Mouse (Mus musculus) embryonic fibroblast, embryonic 13.5 days (primary cell): ENCODE measurements around the gene Mitd1.

Source experiments
- CTCF ChIP-seq: IDR thresholded peaks from 2 replicates; pipeline ENCODE4 v1.5.1; 2011; ENCODE audit warnings: mild to moderate bottlenecking, control low read depth, low read length, moderate library complexity, borderline replicate concordance; ENCODE audit not compliant: insufficient read depth
- POLR2A ChIP-seq: IDR thresholded peaks from 2 replicates; pipeline ENCODE4 v1.6.1; 2011; ENCODE audit warnings: low read depth, mild to moderate bottlenecking, control low read depth, low read length, moderate library complexity

DNA sequence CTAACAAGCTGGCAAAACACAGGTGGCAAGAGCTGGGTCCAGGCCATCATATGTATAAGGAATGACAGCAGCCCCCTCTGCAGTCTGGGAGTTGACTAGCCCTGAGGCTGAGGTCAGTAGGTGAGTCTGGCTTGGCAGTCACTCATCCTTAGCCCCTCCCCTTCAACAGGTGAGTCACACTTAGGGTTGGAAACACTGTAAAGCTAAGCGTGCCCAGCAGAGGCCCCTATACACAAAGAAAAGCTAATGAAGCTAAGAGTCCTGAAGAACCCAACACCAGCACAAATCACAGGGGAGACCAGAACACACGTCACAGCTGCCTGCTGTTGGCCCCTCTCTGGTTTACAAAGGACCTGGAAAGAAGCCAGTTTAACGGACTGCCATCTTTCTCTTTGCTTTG is 41.6 kb upstream of the Mitd1 start:
- no peak for TF ChIP-seq CTCF
- TF ChIP-seq POLR2A, result no peak
